Mouse (Mus musculus) kidney, adult 8-10 months (tissue): ENCODE data around the gene Tepp.

Source experiments
- DNase-seq, 2 experiments: peaks; one replicate each; pipeline ENCODE4 v3.0.0; 2022

Tepp gene

DNA sequence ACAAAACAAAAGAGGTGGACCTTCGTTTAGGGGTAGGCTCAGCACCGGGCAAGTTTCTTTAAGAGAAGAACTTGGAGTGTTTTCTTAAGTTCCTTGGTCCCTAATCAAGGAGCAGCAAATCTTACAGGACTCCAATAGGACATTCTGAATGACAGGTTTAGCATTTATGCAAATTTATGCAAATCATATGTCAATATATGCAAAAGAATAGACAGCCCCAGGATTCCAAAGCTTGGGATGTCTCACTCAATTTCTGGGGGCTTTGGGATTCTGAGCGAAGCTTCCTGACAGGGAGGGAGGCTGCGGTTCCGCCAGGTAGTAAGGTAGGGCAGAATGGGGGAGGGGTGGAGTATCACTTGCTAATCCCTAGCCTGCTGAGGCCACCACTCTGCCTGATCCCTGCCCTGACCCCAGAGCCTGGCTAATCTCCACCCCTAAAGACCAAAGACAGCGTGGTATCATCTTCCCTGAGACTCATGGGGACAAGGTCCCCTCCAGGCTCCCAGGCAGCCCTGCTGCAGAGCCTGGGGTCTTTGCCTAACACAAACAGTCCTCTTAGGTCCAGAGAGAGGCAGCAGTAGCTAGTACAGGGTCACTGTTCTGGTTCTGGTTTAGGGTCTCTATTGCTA lies at the start of gene Tepp:
Tepp (plus strand) TSS at position 225 of the 629 bp plus-strand sequence.
- DNase-seq, result no peak

DNA sequence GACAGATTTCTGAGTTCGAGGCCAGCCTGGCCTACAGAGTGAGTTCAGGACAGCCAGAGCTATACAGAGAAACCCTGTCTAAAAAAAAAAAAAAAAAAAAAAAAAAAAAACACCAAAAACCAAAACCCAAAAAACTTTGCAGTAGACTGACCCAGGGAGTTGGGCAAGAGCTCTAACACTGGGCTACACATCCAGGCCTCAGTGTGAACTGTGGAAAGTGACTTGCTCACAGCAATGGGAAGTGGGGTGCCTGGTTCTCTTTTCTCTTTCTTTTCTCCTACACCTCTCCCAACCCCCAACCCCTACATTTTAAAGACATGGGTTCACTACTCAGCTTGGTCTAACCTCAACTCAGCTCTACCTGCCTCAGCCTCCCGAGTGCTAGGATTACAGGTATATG lies 48.2 kb upstream of the Tepp start:
- no peak for DNase-seq

DNA sequence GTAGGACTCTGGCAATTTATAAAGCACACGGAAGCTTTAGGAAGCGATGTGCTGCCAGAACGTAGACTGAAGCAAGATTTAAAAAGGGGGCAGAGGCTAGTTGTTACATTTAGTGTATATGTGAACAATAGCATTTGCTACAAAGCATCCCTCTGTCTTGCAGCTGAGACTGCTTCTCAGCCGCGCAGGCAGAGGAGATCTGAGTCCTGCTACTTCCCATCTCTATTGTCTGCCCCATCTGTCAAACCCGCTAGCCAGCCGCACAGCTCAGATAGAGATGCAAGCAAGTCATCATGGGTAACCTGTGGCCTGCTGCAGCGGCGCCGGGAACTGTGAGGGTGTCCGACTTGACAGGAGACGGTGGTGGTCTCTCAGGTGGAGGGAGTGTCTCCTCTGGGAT lies 39.9 kb upstream of the Tepp start:
- DNase-seq, result no peak

DNA sequence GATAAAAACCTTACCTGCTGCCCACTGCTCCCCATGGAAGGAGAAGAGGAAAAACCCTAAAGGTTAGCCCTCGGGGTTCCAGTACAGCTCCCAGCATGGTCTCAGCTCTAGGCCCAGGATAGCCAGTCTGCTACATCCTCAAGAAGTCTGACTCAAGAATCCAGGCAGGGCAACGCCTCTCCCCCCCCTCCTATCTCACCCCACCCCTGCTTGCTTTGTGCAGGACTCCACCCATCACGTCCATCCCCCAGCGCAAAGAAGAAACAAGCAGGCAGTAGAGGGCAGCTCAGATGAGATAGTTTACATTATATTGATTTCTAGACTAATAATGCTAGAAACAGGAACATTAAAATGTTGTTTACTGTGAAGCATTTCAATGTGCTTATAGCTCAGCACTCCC lies 38.5 kb upstream of the Tepp start:
- no peak for DNase-seq

DNA sequence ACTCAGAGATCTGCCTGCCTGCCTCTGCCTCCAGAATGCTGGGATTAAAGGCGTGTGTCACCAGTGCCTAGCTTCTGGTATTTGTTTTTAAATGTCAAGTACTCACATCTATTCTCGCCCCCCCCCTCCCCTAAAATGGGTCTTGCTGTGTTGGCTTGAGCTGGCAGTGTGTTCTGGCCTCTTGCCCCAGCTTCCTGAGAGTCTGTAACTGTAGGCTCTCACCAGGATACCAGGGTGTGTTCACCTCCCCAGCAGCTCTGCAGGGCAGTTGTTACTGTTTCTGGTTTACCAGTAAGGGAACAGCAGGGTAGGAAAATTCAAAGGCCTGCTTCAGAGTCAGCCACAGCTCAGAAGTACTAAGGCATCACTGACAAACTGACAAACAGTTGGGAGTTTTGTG lies 37.5 kb upstream of the Tepp start:
- no peak for DNase-seq

DNA sequence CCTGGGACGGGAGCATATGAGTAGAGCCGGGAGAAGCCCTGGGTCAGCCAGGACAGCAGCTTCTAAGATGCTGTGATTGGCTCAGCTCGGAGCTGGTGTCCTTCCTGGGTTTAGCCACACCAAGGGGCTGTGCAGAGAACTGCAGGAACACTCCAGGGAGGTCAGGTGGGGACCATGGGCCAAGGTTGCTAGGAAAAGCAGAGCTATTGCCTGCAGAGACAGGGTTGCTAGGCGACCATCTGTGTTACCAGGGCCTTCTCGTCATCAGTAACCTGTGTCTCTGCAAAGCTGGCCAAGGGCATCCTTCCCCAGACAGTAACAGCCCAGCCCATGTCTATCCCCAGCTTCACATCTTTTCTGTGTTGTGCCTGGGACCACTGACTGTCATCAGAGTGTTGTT lies 28.9 kb upstream of the Tepp start:
- no peak for DNase-seq

DNA sequence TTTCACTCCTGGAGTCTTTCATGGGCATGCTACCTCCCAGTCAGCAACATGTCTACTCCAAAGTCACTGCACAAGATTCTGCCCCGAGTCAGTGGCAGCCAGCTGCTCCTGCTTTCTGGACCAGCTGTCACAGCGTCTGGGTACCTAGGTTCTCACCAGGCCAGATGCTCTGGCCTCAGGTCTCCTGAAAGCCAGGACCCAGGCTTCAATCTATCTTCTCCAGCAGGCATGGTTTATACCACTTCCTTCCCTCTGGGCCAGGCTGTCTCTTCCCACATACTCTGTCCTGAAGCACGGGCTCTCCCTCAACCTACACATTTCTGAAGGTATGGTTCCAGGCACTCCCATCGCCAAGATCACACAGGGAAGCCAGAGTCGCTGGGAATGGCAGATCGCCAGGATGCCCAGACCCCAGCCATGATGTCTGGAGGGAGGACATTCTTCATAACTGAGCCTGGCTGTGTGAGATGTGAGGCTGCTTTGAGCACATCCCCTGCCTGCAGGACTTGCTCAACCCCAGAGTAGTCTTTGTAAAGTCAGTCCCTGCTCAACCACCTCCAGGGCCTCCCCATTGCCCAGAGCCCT lies 21.2 kb upstream of the Tepp start:
- no peak for DNase-seq

DNA sequence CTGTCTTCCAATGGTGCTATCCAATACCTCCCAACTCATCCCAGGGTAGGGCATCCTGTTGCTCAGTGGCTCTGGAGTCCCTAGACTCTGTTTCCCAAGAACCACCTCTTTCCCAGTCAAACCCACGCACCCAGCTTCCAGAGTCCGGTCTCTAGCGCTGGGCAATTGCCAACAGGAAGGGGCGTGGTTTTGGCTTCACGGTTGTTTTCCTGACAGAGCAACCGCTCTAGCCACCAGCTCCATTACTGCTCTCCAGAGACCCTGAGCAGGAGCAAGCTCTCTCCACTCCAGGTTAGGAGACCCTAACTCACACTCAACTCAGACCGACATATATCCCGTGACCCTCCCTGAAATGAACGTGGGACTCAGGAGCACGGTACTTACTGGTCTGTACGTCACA lies 17.2 kb upstream of the Tepp start:
- DNase-seq, result peak; percentile 78 to 84

DNA sequence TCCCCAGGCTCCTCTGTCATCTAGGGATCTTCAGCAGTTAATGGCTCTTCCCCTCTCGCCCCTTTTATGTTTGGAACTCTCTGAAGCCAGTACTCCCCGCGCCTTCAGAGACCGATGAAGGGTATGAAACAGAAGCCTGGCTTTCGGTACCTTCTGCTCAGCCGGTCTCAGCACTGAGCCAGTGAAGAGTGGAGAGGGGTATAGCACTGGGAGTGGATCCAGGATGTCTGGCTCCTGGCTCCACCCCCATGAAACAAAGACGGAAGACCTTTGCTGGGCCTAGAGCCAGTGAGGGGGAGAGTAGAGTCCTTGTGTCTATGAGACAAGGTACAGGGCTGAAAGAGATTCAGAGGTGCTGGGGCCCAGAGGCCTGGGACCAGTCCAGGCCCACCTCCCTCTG lies 16.5 kb upstream of the Tepp start:
- peak; percentile 18 to 22 for DNase-seq

DNA sequence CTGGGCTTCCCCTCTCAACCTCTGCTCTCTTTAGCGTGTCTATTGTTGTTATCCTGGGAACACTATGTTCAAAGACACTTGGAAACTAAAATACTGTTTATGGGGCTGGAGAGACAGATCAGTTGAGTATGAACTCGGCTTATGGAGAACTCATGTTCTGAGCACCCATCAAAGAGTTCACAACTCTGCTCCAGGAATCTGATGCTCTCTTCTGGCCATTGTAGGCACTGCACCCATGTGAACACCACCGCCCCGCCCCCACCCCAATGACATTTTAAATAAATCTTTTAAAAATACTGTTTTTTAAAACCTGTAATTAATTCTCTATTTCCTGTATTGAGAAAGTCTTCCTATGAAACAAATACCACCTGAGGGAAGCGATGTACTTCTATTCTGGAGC lies 8.0 kb upstream of the Tepp start:
- DNase-seq, result peak in 1 of 2 experiments; percentile 25

DNA sequence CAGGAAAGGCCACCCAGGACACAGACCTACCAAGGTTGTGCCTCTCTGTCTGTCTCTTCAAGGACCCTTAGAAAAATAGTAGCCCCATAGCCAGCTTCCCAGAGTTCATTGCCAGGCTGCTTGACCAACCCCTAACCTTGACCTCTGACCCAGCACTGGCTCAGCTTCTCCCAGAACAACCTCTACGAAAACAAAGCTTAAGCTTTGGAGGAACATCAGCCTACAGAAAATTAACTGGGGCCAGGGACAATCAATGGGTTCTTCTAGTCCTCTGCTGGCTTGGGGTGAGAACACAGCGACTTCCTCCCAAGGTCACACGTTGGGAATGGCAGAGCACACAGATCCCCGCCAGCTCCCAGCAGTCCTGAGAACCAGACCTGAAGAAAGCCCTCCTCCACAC lies 4.8 kb upstream of the Tepp start:
- DNase-seq, result no peak

DNA sequence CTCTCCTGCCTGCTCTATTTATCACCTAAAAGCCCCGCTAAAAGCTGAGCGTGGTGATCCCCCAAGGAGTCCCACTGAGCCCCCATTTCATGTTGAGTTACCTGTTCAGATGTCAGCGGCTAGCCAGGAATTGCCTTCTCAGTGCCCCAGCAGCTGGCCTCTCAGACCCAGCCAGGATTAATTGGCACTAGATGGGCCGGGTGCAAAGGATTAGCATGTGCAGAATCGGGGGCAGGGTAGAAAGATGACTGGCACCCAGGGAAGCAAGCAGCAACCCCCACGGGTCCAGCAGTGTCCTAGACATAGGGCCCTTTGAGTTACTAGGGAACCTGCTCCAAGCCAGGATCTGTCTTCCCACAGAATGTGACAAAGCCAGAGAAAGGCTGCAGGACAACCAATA lies 3.9 kb upstream of the Tepp start, which contains the start of gene Cngb1:
Cngb1 (minus strand) TSS at position 155 of the 400 bp plus-strand sequence.
- no peak for DNase-seq

DNA sequence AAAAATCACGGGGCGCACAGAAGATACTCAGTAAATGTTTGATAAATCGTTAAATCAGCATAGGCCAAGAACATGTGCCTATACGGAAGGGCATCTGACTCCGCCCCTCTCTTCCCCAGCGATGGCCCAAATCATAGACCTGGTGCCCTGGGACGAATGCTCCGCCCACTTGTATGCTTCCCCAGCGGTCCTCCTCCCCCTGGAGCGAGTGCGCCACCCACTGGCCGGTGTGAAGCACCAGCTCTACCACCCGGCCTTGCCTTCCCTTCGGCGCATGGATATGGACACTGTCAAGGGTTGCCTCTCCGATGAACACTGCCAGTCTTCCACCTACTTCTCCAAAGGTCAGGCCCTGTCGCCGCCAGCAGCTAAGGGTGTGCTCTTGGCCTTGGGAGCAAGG lies 2.5 kb downstream of the Tepp start:
- DNase-seq, result no peak

DNA sequence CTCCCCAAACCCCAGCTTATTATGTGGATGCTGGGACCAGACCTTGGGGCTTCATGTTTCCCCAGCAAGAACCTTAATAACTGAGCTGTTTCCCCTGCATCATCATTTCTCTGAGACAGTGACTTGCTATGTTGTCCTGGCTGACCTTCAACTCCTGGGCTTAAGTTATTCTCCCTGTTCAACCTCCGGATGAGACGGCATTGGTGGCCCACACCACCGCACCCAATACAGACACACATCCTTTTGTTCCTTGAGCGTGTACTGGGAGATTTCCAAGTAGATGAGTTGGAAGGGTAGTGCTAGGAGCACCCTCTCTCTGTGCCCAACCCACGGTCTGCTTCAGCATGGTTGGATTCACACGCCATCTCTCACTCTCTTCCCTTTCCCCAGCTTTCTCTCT lies 3.5 kb downstream of the Tepp start:
- no peak for DNase-seq

DNA sequence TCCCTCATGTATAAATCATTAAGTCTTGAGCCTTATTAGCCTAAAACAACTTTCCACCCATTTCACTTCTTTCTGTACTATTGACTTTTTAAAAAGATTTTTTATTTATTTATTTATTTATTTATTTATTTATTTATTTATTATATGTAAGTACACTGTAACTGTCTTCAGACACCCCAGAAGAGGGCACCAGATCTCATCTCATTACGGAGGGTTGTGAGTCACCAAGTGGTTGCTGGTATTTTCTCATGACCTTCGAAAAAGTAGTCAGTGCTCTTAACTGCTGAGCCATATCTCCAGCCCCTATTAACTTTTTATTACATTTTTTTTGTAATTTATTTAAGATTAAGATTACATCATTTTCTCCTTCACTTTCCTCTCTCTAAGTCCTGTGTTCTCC lies 4.3 kb downstream of the Tepp start:
- no peak for DNase-seq

DNA sequence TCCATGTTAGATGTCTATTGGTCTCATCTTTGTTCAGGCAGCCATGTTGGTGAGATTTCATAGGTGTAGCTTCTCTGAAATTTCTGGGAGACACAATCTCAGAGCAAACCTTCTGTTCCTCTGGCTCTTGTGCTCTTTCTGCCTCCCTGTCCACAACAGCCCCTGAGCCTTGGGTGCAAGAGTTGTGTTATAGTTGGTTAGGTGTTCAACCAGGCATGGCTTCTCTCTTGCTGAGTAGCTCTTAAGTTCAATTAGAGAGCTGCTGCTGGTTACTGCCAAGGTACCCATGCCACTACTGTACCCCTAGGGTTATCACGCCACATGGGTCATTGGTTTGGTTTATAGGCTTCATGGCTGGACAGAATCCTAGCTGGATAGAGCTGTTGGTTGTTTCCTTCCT lies 5.0 kb downstream of the Tepp start:
- peak in 1 of 2 experiments; percentile 18 for DNase-seq

DNA sequence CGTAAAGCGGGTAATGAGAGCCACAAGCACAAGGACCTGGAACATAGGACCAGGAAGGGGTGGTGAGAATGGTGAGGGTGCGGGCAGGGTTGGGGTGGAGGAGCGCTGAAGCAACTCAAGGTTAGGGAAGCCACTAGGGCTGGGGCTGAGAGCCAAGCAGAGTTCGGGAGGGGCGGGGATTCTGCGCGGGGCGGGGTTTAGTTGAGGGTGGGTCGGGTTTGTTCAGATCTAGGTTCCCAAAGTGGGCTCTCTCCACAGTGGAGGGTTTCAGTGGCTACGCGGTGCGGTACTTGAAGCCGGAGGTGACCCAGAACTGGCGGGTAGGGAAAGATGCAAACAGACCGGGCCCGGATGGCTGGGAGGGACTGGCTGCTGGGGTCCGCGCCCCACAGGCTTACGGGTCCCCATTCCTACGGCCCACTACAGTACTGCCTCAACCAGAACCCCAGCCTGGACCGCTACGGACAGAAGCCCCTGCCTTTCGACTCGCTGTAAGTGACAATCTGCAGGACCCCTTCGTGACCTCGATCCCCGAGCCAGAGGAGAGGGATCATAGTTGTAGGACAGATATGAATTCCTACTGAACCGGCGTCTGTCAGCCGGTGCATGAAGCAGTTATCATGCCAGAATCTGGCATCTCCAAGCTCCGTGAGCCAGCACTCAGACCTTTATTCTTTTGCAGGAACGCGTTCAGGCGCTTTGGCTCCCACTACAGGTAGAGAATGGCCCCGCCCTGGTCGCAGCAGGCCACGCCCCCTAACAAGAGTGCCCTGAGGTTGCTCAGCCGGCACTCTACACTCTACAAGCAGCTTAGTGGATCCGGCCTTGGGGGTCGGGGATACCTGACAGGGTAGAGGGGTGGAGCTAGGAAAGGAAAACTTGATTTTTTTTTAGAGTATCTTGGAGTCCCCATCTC lies 10.1 kb downstream of the Tepp start:
- peak; percentile 79 to 88 for DNase-seq

DNA sequence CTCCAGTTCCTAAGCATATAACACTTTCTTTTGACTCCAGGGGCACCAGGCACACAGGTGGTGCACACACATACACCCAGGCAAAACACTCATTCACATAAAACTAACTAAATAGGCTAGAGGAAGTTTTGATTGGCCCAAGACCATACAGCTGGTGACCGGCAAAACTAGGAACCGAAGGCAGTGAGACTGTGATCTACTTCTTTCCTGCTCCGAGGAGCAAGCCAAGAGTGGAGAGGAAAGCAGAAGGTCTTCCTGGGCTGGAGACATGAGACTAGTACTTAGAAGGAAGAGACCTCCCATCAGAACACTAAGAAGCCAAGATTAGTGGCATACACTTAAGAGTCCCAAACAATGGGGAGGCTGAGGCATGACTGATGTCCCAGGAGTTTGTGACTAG lies 12.8 kb downstream of the Tepp start:
- no peak for DNase-seq

DNA sequence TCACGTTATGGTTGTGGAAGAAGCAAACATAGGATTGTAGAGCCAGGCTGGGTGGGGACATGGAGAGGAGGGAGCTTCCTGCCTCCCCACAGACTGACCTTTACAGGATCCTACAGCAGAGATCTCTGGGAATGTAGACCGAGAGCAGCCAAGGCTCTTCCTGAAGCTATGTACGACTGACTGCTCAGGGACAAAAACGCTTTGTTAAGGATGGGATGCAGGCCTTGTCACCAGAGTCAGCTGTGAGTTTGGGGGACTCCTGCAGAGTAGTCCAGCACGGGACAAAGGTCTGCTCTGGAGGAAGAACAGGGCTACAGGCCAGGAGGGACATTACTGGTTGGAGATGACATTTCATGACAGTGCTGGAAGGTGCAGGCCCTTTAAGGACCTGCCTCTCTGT lies 14.3 kb downstream of the Tepp start:
- DNase-seq, result no peak

DNA sequence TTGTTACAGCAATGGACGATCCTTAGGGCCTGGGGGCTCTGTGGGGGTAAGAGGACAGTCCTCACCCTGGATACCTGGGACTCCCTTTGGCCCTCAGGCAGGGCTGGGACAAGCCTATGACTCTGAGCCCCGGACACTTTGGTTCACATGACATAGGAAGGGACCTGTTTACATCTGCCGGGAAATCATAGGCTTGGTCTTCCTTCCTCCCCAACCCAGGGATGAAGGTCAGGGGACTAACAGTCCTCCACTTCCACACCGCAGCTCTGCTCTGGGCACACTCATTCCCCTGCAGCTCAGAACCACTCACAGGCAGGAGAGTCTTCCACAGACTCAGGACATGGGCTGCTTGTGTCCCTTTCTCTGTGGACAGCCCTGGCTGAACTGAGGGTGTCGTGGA lies 16.5 kb downstream of the Tepp start:
- DNase-seq, result no peak

DNA sequence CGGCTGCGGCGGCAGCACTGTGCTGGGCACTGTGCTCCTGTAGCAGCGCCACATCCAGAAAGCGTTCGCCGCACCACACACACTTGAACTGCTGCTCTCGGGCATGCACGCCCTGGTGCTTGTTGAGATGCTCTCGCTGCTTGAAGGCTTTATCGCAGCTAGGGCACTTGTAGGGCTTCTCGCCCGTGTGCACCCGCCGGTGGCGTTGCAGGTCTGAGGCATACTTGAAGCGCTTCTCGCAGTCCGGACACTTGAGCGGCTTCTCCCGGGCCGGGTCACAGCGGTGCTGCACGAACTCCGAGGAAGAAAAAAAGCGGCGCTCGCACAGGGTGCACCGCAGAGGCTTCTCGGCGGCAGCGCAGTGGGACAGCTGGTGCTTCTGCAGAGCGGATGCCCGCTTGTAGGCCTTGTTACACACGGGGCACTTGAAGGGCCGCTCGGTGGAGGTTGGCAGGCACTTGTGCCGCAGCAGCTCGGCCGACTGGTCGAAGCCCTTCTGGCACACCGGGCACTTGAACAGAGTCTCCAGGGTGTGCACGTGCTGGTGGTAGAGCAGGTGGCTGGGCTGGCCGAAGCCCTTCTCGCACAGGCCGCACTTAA lies 17.6 kb downstream of the Tepp start:
- DNase-seq, result no peak

DNA sequence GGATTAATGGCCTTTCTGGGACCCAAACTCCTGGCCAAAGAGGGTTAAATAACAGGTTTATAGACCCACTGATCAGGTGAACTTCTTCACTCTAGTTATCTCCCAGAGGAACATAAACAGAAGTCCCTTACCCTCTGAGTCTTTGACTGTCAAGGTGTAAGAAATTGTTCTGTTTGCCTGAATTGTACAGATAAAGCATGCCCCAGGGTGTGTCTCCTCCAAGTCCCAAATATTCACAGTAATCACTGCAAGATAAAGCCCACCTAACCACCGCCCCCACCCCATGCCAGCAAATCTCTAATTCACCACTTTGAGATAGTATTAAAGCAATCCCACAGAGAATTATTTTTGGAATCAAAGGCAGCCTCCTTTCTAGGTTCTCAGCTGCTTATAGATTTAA lies 20.0 kb downstream of the Tepp start:
- no peak for DNase-seq

DNA sequence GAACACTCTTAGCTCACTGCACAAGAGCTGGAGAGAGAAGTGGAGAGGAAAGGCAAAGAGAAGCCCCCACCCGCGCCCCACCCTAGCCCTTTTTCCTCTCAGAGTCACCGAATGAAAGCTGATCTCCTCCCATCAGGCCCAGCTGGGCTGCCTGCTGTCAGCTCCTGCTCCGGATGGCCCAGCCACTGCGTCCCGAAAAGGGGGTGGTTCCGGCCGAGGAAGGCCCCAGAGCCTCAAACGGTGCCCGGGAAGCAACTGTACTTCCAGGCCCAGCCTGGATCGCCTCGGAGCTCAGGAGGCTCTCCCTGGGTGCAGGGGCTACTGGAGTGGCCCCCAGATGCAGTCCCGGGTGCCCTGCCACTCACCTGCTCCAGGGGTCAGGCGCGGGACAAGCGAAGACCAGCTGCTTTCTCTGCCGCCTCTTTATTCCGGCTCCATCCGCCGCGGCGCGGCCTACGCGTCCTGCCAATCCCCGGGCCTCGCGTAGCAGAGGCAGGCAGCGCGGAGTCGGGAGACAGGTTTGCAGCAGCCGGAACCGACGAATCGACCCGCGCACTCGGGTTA lies 20.9 kb downstream of the Tepp start:
- no peak for DNase-seq
